Mouse (Mus musculus) G1E (cell line): Measurements from ENCODE around the gene Adtrp. TPM values are rescaled to one million over a fixed set of nuclear protein-coding genes. Genes with fewer than 3 reads are reported as not detected.

ENCODE experiments used
- ATAC-seq: 2 replicates; pipeline ENCODE4 v1.8.0; 2016; ENCODE audit warnings: mild to moderate bottlenecking; ENCODE audit not compliant: insufficient number of reproducible peaks, poor library complexity, low FRiP score, severe bottlenecking; ENCODE audit errors: extremely low read depth
- DNase-seq: peaks from one replicate; pipeline ENCODE4 v3.0.0; 2012; ENCODE audit warnings: low spot score
- H3K27me3 ChIP-seq: 2 replicates; pipeline ENCODE4 v1.6.1; 2012; ENCODE audit warnings: mild to moderate bottlenecking, low read length, inconsistent platforms; ENCODE audit not compliant: insufficient read depth
- H3K36me3 ChIP-seq: replicated peaks from 2 replicates; pipeline ENCODE3; 2012; ENCODE audit warnings: mild to moderate bottlenecking, inconsistent platforms
- H3K4me1 ChIP-seq: 2 replicates; pipeline ENCODE4 v1.6.1; 2012; ENCODE audit warnings: low read depth, low read length, inconsistent platforms, mixed read lengths; ENCODE audit not compliant: insufficient read depth
- H3K4me3 ChIP-seq: 2 replicates; pipeline ENCODE4 v1.5.1; 2012; ENCODE audit warnings: low read depth, mild to moderate bottlenecking, inconsistent platforms, low read length, moderate library complexity, mixed read lengths
- H3K9me3 ChIP-seq: replicated peaks from 2 replicates; pipeline ENCODE4 v1.6.1; 2012; ENCODE audit warnings: inconsistent platforms
- CTCF ChIP-seq: IDR thresholded peaks from 2 replicates; pipeline ENCODE4 v1.5.1; 2012; ENCODE audit warnings: low read depth, low read length, inconsistent platforms, mixed read lengths
- GATA1 ChIP-seq: IDR thresholded peaks from 2 replicates; pipeline ENCODE4 v1.6.1; 2012; ENCODE audit warnings: borderline replicate concordance, low read length, inconsistent platforms, mixed read lengths
- GATA2 ChIP-seq: IDR thresholded peaks from 2 replicates; pipeline ENCODE4 v1.6.1; 2012; ENCODE audit warnings: low read depth, low read length, inconsistent platforms, borderline replicate concordance
- POLR2AphosphoS5 ChIP-seq: IDR thresholded peaks from 2 replicates; pipeline ENCODE4 v1.6.1; 2012; ENCODE audit warnings: low read depth, low read length, inconsistent platforms; ENCODE audit not compliant: insufficient replicate concordance
- TAL1 ChIP-seq: conservative IDR thresholded peaks from 2 replicates; pipeline ENCODE4 v1.6.1; 2012; ENCODE audit warnings: low read depth, low read length, inconsistent platforms, mixed read lengths
- polyA plus RNA-seq: library from polyadenylated mRNA; stranded (reverse); fragments of >175 nt; gene quantifications from 2 replicates; pipeline ENCODE4 v1.2.3, GENCODE M21; 2012
- total RNA-seq, 2 experiments: library from RNA; stranded (forward) in 1 of 2; stranded (reverse) in 1 of 2; fragments of 200-1000 nt in 1 of 2; fragments of >200 nt in 1 of 2; fragmentation: Nextera tagmentation in 1 of 2; gene quantifications; 2 replicates each; pipeline ENCODE4 v1.2.3; 2014 to 2017

Adtrp gene
- total RNA-seq (2014; fragmentation: Nextera tagmentation) (not detected in 2 replicates), total RNA-seq (2017) (not detected in 2 replicates), polyA plus RNA-seq (not detected in 2 replicates)

DNA sequence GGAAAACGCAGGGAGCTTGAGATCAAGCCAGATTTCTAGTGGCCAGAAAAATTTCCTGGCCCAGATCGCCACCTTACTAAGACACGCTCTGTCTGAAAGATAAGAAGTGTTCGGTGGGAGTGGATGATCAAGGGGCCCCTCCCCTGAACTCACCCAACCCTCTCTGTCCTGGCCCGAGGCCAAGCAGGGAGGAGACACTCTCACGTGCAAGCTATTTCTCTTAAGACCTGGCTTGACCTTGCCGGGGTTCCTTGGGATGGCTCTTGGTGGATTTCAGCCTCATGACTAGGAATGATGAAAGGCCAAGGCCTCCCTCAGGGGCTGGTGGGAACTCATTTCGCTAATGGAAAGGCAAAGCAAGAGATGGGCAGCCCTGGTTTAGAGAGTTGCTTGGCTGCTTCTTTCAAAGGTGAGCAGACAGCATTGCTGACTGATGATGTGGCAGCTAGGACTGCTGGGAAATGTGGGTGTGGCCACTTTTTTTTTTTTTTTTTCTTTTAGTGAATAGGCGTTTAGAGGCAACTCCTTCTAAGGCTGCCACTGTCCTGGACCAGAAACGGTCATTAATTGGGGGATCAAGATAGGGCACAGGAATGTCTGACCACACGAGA, at the start of gene Adtrp:
Gene Adtrp, minus strand, starts transcription at position 169 of the 611 bp plus-strand sequence.
- ATAC-seq (no peak), DNase-seq (no peak)
- TF ChIP-seq GATA2 (no peak), POLR2AphosphoS5 (no peak), TAL1 (no peak), CTCF (no peak), GATA1 (no peak)
- Histone ChIP-seq H3K36me3 (no peaks in the 10 kb centered on the region), H3K9me3 (no peaks in the 10 kb centered on the region), H3K4me1 (no peaks in the 10 kb centered on the region), H3K4me3 (no peak within 1 kb of the TSS), H3K27me3 (no peaks in the 10 kb centered on the region)

DNA sequence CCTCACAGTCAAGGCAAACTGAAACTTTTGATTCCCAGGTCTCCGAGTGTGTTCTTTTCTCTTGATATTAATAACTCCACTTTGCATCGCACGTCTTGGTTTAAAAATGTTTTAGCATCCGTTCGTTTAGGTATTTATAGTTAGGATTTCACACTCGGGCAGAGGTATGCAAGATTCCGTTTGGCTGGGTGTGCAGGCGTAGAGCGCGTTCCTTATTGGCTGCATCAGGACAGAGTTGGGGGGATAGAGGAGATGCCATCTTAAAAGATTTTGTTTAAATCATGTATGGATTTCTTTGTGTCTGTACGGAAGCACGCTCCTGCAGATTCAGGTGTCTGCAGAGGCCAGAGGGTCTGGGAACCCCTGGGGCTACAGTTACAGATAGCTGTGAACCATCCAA, 44.5 kb upstream of the Adtrp start:
- DNase-seq = no peak
- H3K9me3 ChIP-seq = no peaks in the 10 kb centered on the region
- H3K27me3 ChIP-seq = no peaks in the 10 kb centered on the region; the same call in 1 of the 2 replicates
- no peak for ATAC-seq
- no peak overlapping the region for H3K4me3 ChIP-seq
- no peaks in the 10 kb centered on the region for H3K4me1 ChIP-seq
- TF ChIP-seq TAL1 (no peak), POLR2AphosphoS5 (no peak), GATA1 (no peak), CTCF (no peak), GATA2 (no peak)
- H3K36me3 ChIP-seq = no peaks in the 10 kb centered on the region

DNA sequence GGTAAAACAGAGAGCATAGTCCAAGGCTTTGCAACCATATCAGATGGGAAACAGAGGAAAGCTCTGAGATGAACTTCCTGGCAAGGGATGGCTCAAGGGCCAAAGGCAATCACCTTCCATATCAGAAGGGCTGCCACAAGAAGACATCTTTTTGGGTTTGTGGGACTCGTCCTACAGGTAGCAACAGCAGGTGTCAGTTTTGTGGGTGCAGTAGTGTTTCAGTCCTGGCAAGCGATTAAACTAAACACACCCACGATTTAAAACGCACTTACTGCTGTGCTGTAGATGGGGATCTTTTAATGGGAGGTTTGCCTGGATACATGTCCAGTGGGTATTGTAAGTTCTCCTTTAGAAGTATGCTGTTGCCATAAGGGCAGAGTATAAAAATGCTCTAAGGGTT, 43.1 kb upstream of the Adtrp start:
- no peaks in the 10 kb centered on the region for H3K4me1 ChIP-seq
- H3K4me3 ChIP-seq = no peak overlapping the region
- TF ChIP-seq GATA1 (no peak), GATA2 (no peak), POLR2AphosphoS5 (no peak), CTCF (no peak), TAL1 (no peak)
- DNase-seq (no peak), ATAC-seq (no peak)
- no peaks in the 10 kb centered on the region for H3K9me3 ChIP-seq
- H3K36me3 ChIP-seq = no peaks in the 10 kb centered on the region
- no peaks in the 10 kb centered on the region; the same call in 1 of the 2 replicates for H3K27me3 ChIP-seq

DNA sequence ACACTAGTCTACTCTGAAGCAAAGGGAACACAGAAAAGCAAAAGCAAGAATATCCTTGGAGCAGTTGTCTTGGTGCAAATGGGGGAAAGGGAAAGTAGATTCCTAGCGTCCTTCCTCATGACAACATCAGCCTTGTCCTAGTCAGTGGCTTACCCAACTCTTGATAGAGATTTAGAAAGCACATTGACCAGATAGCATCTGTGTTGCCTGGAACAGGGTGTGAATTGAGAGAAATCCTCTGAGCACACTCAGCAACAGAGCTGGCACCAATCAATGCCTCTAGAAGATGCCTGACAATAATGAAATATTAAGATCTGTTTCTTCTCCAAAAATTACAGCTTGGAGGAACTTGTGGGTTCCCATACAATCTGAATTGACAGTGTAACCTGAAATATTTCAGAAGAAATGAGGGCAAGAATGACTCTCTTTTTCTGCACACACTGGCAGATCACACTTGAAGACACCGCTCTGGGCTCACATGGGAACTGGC, 42.7 kb upstream of the Adtrp start:
- DNase-seq = no peak
- H3K9me3 ChIP-seq = no peaks in the 10 kb centered on the region
- no peaks in the 10 kb centered on the region for H3K4me1 ChIP-seq
- no peak for ATAC-seq
- H3K4me3 ChIP-seq = no peak overlapping the region
- no peak for TF ChIP-seq POLR2AphosphoS5
- TF ChIP-seq TAL1 = no peak
- no peak for TF ChIP-seq CTCF
- no peak for TF ChIP-seq GATA1
- no peak for TF ChIP-seq GATA2
- H3K36me3 ChIP-seq = no peaks in the 10 kb centered on the region
- H3K27me3 ChIP-seq = no peaks in the 10 kb centered on the region; the same call in 1 of the 2 replicates

DNA sequence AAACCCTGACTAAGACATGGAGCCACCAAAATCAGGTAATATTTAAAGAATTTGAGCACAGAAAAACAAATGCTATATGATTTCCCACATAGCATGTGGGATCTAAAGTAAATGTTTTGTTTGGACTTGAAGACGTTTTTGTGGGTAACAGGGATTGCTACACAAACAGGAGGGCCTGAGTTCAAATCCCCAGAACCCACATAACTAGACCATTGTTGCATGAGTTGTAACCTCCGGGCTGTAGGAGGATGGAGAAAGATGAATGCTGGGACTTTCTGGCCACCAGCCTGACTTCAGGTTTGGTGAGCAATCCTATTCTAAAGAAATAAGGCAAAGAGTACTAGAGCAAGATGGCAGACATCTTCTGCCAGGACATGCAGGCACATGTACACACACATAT, 41.2 kb upstream of the Adtrp start:
- ATAC-seq = no peak
- H3K9me3 ChIP-seq = no peaks in the 10 kb centered on the region
- no peaks in the 10 kb centered on the region for H3K36me3 ChIP-seq
- H3K27me3 ChIP-seq = no peaks in the 10 kb centered on the region; the same call in 1 of the 2 replicates
- no peak for TF ChIP-seq GATA1
- no peak for TF ChIP-seq CTCF
- TF ChIP-seq TAL1 = no peak
- TF ChIP-seq GATA2 = no peak
- TF ChIP-seq POLR2AphosphoS5 = no peak
- H3K4me3 ChIP-seq = no peak overlapping the region
- H3K4me1 ChIP-seq = no peaks in the 10 kb centered on the region
- no peak for DNase-seq

DNA sequence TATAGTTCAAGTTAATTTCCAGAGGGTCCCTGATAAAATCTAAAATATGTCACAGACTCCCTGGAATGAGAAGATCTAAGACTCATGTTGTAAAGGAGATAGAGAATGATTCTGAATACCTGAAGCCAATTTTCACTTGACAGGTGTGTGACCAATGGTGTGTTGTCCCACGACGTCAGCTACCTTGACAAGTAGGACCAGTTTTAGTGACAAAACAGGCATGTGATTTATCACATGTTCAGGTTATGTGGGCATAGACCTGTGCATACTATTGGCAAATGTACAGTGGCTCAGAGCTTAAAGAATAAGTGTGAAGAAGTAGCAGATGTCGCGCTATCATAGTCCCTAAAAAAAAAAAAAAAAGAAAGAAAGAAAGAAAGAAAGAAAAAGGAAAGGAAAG, 38.6 kb upstream of the Adtrp start:
- ATAC-seq = no peak
- no peaks in the 10 kb centered on the region for H3K9me3 ChIP-seq
- no peaks in the 10 kb centered on the region for H3K27me3 ChIP-seq
- no peak overlapping the region for H3K4me3 ChIP-seq
- TF ChIP-seq GATA1 (no peak), POLR2AphosphoS5 (no peak), TAL1 (no peak), CTCF (no peak), GATA2 (no peak)
- DNase-seq = no peak
- no peaks in the 10 kb centered on the region for H3K4me1 ChIP-seq
- no peaks in the 10 kb centered on the region for H3K36me3 ChIP-seq
